36 mouse cellular contexts compared by ENCODE assay signal in genomic region chr1:170302456-170302855, GRCm38 (mm10). TPM values are rescaled to one million over a fixed set of nuclear protein-coding genes. Genes with fewer than 3 reads are reported as not detected.
"Had no signal": no experiment of that assay in that cellular context is flagged by ENCODE, and none has a peak within 500 bp of the region (broad histone marks: within the 10 kb centered on the region; RNA-seq: fewer than 3 reads in every experiment).

No protein-coding gene starts in this region.

- H3K4me2 ChIP-seq: embryonic facial prominence, embryonic 12.5 days; embryonic facial prominence, embryonic 13.5 days; embryonic facial prominence, embryonic 15.5 days; forebrain, embryonic 12.5 days; forebrain, embryonic 13.5 days; forebrain, embryonic 15.5 days had no signal

- H3K9me3 ChIP-seq: embryonic facial prominence, embryonic 10.5 days; embryonic facial prominence, embryonic 12.5 days; embryonic facial prominence, embryonic 13.5 days; embryonic facial prominence, embryonic 15.5 days; forebrain, embryonic 10.5 days; forebrain, embryonic 12.5 days; forebrain, embryonic 13.5 days; forebrain, embryonic 15.5 days had no signal

- H3K27me3 ChIP-seq: embryonic facial prominence, embryonic 12.5 days; embryonic facial prominence, embryonic 13.5 days; embryonic facial prominence, embryonic 15.5 days; forebrain, embryonic 12.5 days; forebrain, embryonic 13.5 days; forebrain, embryonic 15.5 days had no signal

- H3K36me3 ChIP-seq: embryonic facial prominence, embryonic 10.5 days; embryonic facial prominence, embryonic 12.5 days; embryonic facial prominence, embryonic 13.5 days; embryonic facial prominence, embryonic 15.5 days; forebrain, embryonic 10.5 days; forebrain, embryonic 15.5 days had no signal

- H3K27ac ChIP-seq: embryonic facial prominence, embryonic 10.5 days; embryonic facial prominence, embryonic 12.5 days; embryonic facial prominence, embryonic 13.5 days; embryonic facial prominence, embryonic 15.5 days; forebrain, embryonic 10.5 days; forebrain, embryonic 12.5 days; forebrain, embryonic 13.5 days; forebrain, embryonic 15.5 days; gastrocnemius, adult 2 months had no signal

- ATAC-seq: forebrain, embryonic 13.5 days; forebrain, embryonic 14.5 days; forebrain, embryonic 15.5 days; forebrain, embryonic 16.5 days; forebrain, postnatal 0 days had no signal

- H3K4me3 ChIP-seq: embryonic facial prominence, embryonic 10.5 days; embryonic facial prominence, embryonic 12.5 days; embryonic facial prominence, embryonic 13.5 days; embryonic facial prominence, embryonic 15.5 days; erythroblast, embryonic 14.5 days; forebrain, embryonic 10.5 days; forebrain, embryonic 12.5 days; forebrain, embryonic 13.5 days; forebrain, embryonic 15.5 days; gastrocnemius, adult 2 months had no signal

- H3K4me1 ChIP-seq: embryonic facial prominence, embryonic 12.5 days; embryonic facial prominence, embryonic 13.5 days; embryonic facial prominence, embryonic 15.5 days; forebrain, embryonic 13.5 days; forebrain, embryonic 15.5 days had no signal

- DNase-seq: cerebellum, adult 18-20 months; cerebellum, adult 2 months; cerebellum, adult 8-10 months; cerebellum, adult 9-10 months; cerebellum, adult 9-11 months; cerebellum, postnatal 10 days; cerebellum, postnatal 14 days; cerebellum, postnatal 25 days; cerebellum, postnatal 36 days; forebrain, postnatal 0 days; gastrocnemius, adult 2 months; gastrocnemius, postnatal 10 days; gastrocnemius, postnatal 14 days; gastrocnemius, postnatal 25 days; gastrocnemius, postnatal 36 days; heart, adult 18-20 months had no signal

- H3K9ac ChIP-seq: embryonic facial prominence, embryonic 12.5 days; embryonic facial prominence, embryonic 13.5 days; embryonic facial prominence, embryonic 15.5 days; forebrain, embryonic 12.5 days; forebrain, embryonic 13.5 days; forebrain, embryonic 15.5 days; forebrain, postnatal 0 days had no signal

RNA-seq across cellular contexts. Expression of gene Spata46, which starts 6.1 kb away (rescaled TPM):
- total RNA-seq: common myeloid progenitor, adult 5-6 weeks; forebrain, postnatal 0 days; gastrocnemius, adult 18-20 months; gastrocnemius, adult 2 months; gastrocnemius, adult 8-10 months; gastrocnemius, postnatal 10 days; gastrocnemius, postnatal 14 days; gastrocnemius, postnatal 25 days; gastrocnemius, postnatal 36 days; gastrocnemius, postnatal 4 days; granulocyte monocyte progenitor cell, adult 5-6 weeks; heart, adult 18-20 months had no signal
- polyA plus RNA-seq: cerebellum, adult 2 months; cortical plate, adult 2 months; erythroblast, embryonic 14.5 days; forebrain, postnatal 0 days; frontal cortex, adult 2 months had no signal

RNA-seq across cellular contexts. Expression of gene Sh2d1b1, which starts 25.3 kb away (rescaled TPM):
- total RNA-seq: forebrain, postnatal 0 days; gastrocnemius, adult 18-20 months; gastrocnemius, adult 2 months; gastrocnemius, adult 8-10 months; gastrocnemius, postnatal 10 days; gastrocnemius, postnatal 14 days; gastrocnemius, postnatal 25 days; gastrocnemius, postnatal 36 days; gastrocnemius, postnatal 4 days had no signal
- polyA plus RNA-seq: cortical plate, adult 2 months; embryonic facial prominence, embryonic 10.5 days; embryonic facial prominence, embryonic 11.5 days; embryonic facial prominence, embryonic 13.5 days; erythroblast, embryonic 14.5 days; forebrain, embryonic 10.5 days; forebrain, embryonic 11.5 days; forebrain, embryonic 13.5 days; forebrain, embryonic 16.5 days; forebrain, postnatal 0 days had no signal
